Mouse (Mus musculus): ENCODE results near the gene Gm21885. TPM values are rescaled to one million over a fixed set of nuclear protein-coding genes. Genes with fewer than 3 reads are reported as not detected.

The Gm21885 gene
- polyA plus RNA-seq, 1 experiment: not detected

DNA sequence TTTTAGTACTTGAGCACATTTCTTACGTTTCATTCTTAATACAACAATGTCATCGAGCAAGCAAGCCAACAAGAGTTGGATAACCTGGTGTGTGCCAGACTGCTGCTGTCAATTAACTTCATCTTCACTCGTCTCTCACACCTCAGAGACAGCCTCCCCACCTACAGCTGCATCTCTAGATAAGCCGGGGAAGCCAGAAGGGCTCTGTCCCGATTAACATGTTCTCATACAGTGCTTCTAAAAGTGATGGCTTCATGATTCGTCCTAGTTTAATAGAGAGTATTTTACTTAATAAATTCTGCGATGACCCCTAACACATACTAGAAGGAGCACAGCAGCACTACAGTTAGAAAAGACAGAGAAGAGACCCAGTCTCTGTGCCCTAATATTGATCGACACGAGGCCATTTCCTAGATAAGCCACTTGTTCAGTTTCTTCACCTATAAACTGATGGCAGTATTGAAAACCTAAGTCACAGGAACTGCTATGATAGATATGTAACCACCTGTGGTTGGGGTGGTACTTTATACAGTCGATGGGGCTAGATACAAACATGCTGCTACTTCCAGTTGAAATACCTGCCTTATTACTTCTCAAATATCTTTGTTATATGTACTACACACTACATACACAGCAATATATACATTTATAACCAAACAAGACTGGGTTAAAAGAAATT lies 8.5 kb downstream of the Gm21885 start:
- DNase-seq (ENCODE audit: low read depth): no peak
- no peak for TF ChIP-seq POLR2A (IDR thresholded peaks at IDR 0.05; ENCODE audit: borderline replicate concordance, extremely low read depth, insufficient read depth, insufficient read length, poor library complexity, severe bottlenecking)
- TF ChIP-seq CTCF (IDR thresholded peaks at IDR 0.05; ENCODE audit: borderline replicate concordance, extremely low read depth, insufficient read depth, insufficient read length): no peak

DNA sequence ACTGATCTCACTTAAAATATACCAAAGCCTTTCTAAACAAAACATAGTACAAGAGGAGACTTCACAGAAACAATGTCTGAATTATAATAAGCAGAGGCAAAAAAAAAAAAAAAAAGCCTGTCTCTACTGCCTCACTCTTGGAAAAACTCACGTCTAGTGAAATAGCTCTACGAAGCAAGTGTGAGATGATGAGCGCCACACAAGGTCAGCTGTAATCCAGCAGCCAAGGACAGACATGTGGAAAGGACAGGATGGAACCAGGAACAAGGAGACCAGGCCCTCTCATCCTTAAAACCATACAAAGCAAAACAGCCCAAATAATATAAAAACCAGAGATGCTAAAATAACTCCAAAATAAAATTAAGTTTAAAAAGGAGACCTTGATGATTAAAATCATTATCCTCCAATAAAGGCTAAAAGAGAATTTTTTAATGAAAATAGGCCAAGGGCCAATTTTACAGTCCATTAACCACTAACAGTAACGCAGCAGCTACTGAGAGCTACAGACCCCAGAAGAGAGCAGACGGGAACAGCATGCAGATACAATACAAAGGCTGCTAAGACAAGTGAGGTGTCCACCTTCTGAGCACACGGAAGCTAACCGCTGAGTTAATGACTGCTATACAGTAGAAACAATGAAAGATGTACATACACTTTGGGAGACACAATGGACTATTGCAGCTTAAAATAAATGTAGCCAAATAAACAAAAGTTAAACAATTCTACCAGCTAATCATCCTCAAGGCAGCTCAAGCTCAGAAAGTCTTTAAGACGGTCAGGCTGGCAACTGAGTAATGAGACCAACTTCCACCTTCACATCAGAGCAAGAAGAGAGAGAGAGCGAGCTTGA lies 13.5 kb downstream of the Gm21885 start:
- no peak for DNase-seq (ENCODE audit: low read depth)
- no peak for TF ChIP-seq CTCF (IDR thresholded peaks at IDR 0.05; ENCODE audit: borderline replicate concordance, extremely low read depth, insufficient read depth, insufficient read length)
- no peak for TF ChIP-seq POLR2A (IDR thresholded peaks at IDR 0.05; ENCODE audit: borderline replicate concordance, extremely low read depth, insufficient read depth, insufficient read length, poor library complexity, severe bottlenecking)

DNA sequence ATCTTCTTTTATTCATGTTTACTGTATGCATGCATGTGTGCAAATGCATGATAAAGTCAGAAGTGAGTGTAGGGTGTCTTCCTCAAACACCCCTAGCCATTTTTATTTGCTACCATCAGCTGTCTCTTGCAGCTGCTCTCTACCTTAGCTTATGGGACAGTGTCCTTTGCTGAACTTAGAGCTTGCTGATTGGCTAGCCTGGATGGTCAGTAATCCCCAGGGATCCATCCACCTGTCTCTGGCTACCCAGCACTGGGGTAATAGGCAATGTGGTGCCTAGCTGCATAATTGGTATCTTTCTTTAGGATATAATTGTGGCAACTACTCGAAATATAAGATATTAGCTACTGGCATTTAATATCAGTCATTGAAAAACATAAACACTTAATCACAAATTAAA lies 31.1 kb downstream of the Gm21885 start:
- no peak for DNase-seq (ENCODE audit: low read depth)
- TF ChIP-seq CTCF (IDR thresholded peaks at IDR 0.05; ENCODE audit: borderline replicate concordance, extremely low read depth, insufficient read depth, insufficient read length) (no peak), POLR2A (IDR thresholded peaks at IDR 0.05; ENCODE audit: borderline replicate concordance, extremely low read depth, insufficient read depth, insufficient read length, poor library complexity, severe bottlenecking) (no peak)

DNA sequence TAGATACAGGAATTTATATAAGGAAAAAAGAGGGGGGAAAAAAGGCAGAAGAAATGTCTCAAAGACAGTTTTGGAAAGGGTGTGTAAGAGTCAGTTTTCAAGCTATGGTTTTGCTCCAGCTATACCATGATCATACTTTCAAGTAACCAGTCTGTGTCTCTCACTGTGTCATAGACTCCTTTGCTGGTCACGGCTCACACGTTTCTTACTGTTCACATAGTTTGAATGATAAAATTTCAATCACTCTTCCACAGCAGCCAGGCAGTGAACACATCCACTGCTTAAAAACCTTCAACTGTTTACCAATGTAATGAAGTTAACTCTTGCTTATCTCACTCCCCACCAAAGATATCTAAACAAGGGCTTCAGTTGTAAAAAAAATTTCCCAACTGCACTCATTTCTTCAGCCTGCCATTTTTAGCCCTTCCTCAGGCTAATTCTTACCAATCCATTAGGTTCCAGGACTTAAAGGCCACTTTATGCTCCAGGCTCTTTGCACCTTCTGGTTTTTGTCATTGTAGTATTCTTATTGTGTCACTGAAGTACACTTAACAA lies 32.5 kb downstream of the Gm21885 start:
- DNase-seq (ENCODE audit: low read depth): no peak
- TF ChIP-seq CTCF (IDR thresholded peaks at IDR 0.05; ENCODE audit: borderline replicate concordance, extremely low read depth, insufficient read depth, insufficient read length): no peak
- TF ChIP-seq POLR2A (IDR thresholded peaks at IDR 0.05; ENCODE audit: borderline replicate concordance, extremely low read depth, insufficient read depth, insufficient read length, poor library complexity, severe bottlenecking): no peak

DNA sequence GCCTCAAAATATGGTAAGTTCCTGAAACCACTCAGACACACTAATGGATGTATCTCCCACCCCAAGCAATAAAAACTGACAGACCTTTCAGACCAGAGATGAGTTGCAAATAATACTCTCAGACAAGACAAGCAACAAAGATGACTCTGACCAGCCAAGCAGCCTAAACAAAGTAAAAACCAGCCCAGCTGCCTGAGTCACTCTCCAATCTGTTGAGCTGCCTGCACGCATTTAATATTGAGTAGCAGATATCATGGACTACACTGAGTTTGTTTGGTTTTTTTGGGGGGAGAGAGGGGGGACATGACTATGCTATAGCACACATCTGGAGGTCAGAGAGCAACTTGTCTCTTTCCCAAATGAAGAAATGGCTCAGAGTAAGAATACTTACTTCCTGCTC lies 33.6 kb downstream of the Gm21885 start:
- no peak for TF ChIP-seq POLR2A (IDR thresholded peaks at IDR 0.05; ENCODE audit: borderline replicate concordance, extremely low read depth, insufficient read depth, insufficient read length, poor library complexity, severe bottlenecking)
- no peak for TF ChIP-seq CTCF (IDR thresholded peaks at IDR 0.05; ENCODE audit: borderline replicate concordance, extremely low read depth, insufficient read depth, insufficient read length)
- no peak for DNase-seq (ENCODE audit: low read depth)

DNA sequence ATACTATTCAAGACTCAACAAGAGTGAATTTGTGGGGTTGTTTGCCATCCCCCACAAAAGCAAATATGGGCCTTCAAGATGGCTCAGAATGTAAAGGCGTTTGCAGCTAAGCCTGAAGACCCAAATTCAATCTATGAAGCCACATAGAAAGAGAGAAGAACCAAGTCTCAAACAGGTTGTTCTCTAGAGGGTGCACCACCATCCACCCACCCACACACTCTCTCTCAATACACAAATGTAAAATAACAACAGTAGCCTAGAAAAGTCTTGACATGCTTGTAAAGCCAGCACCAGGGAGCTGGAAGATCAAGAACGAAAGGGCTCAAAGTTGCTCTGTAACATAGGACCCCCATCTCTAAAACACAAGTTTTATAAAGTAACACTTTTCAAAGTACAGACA lies 34.9 kb downstream of the Gm21885 start:
- no peak for DNase-seq (ENCODE audit: low read depth)
- no peak for TF ChIP-seq POLR2A (IDR thresholded peaks at IDR 0.05; ENCODE audit: borderline replicate concordance, extremely low read depth, insufficient read depth, insufficient read length, poor library complexity, severe bottlenecking)
- no peak for TF ChIP-seq CTCF (IDR thresholded peaks at IDR 0.05; ENCODE audit: borderline replicate concordance, extremely low read depth, insufficient read depth, insufficient read length)

DNA sequence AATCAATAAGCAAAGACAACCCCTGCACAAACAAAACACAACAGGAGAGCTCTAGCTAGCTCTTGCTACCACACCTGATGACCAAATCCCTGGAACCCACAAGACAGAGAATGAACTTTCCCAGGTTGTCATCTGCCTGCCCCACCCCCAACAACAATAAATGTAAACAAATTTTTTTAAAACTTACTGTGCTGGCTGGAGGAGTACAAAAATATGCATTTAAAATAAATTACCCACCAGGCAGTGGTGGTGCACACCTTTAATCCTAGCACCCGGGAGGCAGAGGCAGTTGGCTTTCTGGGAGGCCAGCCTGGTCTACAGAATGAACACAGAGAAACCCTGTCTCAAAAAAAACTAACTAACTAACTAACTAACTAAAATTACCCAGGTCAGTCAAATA lies 35.3 kb downstream of the Gm21885 start:
- TF ChIP-seq CTCF (IDR thresholded peaks at IDR 0.05; ENCODE audit: borderline replicate concordance, extremely low read depth, insufficient read depth, insufficient read length): no peak
- no peak for TF ChIP-seq POLR2A (IDR thresholded peaks at IDR 0.05; ENCODE audit: borderline replicate concordance, extremely low read depth, insufficient read depth, insufficient read length, poor library complexity, severe bottlenecking)

DNA sequence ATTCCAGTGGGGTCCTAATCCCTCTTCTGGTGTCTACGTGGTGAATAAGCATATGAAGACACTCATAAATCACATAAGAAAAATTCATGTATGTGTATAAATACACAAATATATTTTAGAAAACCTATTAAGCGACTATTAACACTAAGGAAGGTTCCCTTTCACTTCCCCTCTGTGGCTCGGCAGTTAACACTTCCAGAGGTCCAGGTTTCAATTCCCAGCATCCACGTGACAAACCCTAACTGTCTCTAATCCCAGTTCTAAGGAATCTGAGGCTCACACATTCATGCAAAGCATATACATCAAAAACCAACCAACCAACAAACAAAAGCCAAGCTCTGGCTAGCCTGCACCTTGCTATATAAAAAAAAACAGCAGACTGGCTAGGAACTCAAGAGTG lies 35.8 kb downstream of the Gm21885 start:
- DNase-seq (ENCODE audit: low read depth): no peak
- TF ChIP-seq CTCF (IDR thresholded peaks at IDR 0.05; ENCODE audit: borderline replicate concordance, extremely low read depth, insufficient read depth, insufficient read length) (no peak), POLR2A (IDR thresholded peaks at IDR 0.05; ENCODE audit: borderline replicate concordance, extremely low read depth, insufficient read depth, insufficient read length, poor library complexity, severe bottlenecking) (no peak)

More for the DNA sequence above, 35.3 kb downstream of the Gm21885 start:
- no peak for DNase-seq (ENCODE audit: low read depth)

DNA sequence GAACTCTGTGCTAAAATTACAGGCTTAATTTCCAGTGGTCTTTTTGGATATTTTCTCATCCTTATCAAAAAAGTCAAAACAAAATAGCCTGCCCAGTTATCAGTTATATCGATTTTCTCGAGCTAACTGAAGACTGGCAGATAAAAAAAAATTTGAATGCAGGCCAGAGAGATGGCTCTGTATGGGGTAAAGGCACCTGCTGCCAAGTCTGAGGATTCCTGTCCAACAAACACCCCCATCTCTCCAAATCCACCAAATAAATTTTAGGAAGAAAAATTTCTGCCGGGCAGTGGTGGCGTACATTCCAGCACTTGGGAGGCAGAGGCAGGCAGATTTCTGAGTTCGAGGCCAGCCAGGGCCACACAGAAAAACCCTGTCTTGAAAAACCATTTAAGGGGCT lies 36.4 kb downstream of the Gm21885 start:
- TF ChIP-seq POLR2A (IDR thresholded peaks at IDR 0.05; ENCODE audit: borderline replicate concordance, extremely low read depth, insufficient read depth, insufficient read length, poor library complexity, severe bottlenecking) (no peak), CTCF (IDR thresholded peaks at IDR 0.05; ENCODE audit: borderline replicate concordance, extremely low read depth, insufficient read depth, insufficient read length) (no peak)

DNA sequence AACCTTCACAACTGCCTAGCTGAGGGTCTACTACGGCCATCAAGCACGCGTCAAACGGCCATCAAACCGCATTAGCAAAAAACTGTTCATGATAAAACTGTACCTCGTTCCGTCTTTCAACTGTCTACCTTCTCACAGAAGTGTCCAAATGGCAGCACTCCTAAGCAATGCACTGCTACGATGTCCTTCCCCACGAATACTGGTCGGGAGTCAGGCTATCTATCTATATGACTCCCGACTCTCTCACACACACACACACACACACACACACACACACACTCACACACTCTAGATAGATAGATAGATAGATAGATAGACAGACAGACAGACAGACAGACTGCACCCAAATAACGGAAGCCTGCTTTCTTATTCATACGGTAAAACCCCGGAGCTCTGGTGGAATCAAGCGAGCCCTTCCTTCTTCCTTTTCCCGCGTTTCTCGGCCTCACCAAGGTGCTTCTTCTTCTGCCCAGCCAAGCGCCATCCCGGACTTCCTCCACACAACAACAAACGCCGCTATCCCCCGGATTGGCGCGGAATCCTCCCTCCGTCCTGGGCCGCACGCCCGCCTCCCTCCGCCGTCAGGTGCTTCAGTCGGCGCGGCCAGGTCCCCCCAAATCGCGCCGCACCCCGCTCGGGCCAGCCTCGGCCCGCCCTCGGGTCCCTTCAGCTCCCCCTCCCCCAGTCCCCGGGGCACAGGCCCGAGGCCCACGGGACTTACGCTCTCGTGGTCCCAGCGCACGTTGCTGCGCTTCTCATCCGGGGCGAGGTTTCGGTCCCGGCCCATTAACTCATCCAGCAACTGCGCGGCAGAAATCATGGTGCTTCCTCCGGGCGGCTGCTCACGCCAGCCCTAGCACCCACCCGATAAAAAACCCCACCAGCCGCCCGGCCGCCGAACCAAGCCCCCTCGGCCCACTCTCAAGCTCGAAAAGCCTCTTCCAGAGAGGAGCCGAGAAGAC lies 39.6 kb downstream of the Gm21885 start:
- peak; percentile 45 for DNase-seq (ENCODE audit: low read depth)
- TF ChIP-seq POLR2A (IDR thresholded peaks at IDR 0.05; ENCODE audit: borderline replicate concordance, extremely low read depth, insufficient read depth, insufficient read length, poor library complexity, severe bottlenecking): no peak

More for the DNA sequence above, 36.4 kb downstream of the Gm21885 start:
- DNase-seq (ENCODE audit: low read depth): no peak
